Mouse (Mus musculus): ENCODE measurements around the gene S1pr5.

DNA sequence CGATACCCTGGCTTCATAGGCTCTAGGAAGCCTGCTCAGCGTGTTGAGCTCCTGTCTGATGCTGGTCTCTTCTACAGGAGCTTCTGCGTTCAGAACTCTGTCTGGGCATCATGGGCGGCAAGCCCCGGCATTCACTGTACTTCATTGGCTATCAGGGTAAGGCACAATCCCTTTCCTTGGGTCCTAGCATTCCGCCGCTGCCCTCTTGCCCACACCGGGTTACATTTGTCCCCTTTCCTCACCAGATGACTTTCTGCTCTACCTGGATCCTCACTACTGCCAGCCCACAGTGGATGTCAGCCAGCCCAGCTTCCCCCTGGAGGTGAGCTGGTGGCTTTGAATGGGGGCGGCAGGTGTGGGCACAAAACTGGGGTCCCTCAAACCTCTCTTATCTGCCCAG is 24.1 kb upstream of the S1pr5 start:
- TF ChIP-seq EP300 (optimal IDR thresholded peaks at IDR 0.05), result no peak
- TF ChIP-seq CTCF (IDR thresholded peaks at IDR 0.05; ENCODE audit: low read depth), result no peak

Measured in stomach, postnatal 0 days (tissue).